Mouse (Mus musculus): ENCODE data around the gene Atn1. TPM values are rescaled to one million over a fixed set of nuclear protein-coding genes. Genes with fewer than 3 reads are reported as not detected.

Gene Atn1
- total and polyA plus RNA-seq, 3 experiments: 1.6 to 43.2 TPM; not detected in 1

- no peak overlapping the region for H3K4me3 ChIP-seq (ENCODE audit: control insufficient read depth in 1 of 2, insufficient read depth in 1 of 2, low read depth in 2 of 2, low read length in 2 of 2)
Observed at GRCm38 (mm10) chr6:124720904-124721303, 35.4 kb downstream of the Atn1 start.

GRCm38 (mm10) chr6:124719354-124719978 lies 36.9 kb downstream of the Atn1 start:
- peak; percentile 47 for DNase-seq (ENCODE audit: low read depth, low spot score)
- peaks cover 4 to 14% of the 10 kb centered on the region in 2 experiments for H3K36me3 ChIP-seq (ENCODE audit: control insufficient read depth in 1 of 2, insufficient read depth in 2 of 2, low read length in 2 of 2)
- peak overlapping the region; percentile 53 for H3K27ac ChIP-seq (ENCODE audit: control insufficient read depth, low read depth, low read length)

More at GRCm38 (mm10) chr6:124720904-124721303, 35.4 kb downstream of the Atn1 start:
- Histone ChIP-seq H3K9ac (ENCODE audit: control insufficient read depth, low read depth, low read length, poor library complexity, severe bottlenecking) (no peak overlapping the region), H3K36me3 (ENCODE audit: control insufficient read depth in 1 of 2, insufficient read depth in 2 of 2, low read length in 2 of 2) (peaks cover 5 to 14% of the 10 kb centered on the region in 2 experiments), H3K4me1 (ENCODE audit: control insufficient read depth in 1 of 2, insufficient read depth in 2 of 2, low read length in 2 of 2) (peaks cover 3 to 17% of the 10 kb centered on the region in 2 experiments; a peak in 3 of 4 replicates), H3K9me3 (replicated peaks; ENCODE audit: insufficient read depth, low read length) (no peaks in the 10 kb centered on the region), H3K27me3 (ENCODE audit: control insufficient read depth in 1 of 2, insufficient read depth in 2 of 2, low read length in 2 of 2) (no peaks in the 10 kb centered on the region), H3K79me2 (ENCODE audit: control insufficient read depth, insufficient read depth, low read length, poor library complexity) (no peaks in the 10 kb centered on the region), H3K27ac (ENCODE audit: control insufficient read depth, low read depth, low read length) (no peak overlapping the region)
- no peak for DNase-seq (ENCODE audit: low read depth, low spot score)
- no peak for TF ChIP-seq E2F4 (IDR thresholded peaks at IDR 0.05; ENCODE audit: borderline replicate concordance, low read depth, low read length)
- no peak for TF ChIP-seq EP300 (IDR thresholded peaks at IDR 0.05; ENCODE audit: low read depth in 1 of 2, low read length in 2 of 2)
- no peak for TF ChIP-seq BHLHE40 (IDR thresholded peaks at IDR 0.05; ENCODE audit: borderline replicate concordance, low read depth, low read length)
- no peak for TF ChIP-seq ZC3H11A (IDR thresholded peaks at IDR 0.05; ENCODE audit: low read depth, low read length)
- no peak for TF ChIP-seq MYB (IDR thresholded peaks at IDR 0.05; ENCODE audit: low read depth, low read length)
- TF ChIP-seq CTCF (IDR thresholded peaks at IDR 0.05 in 2 of 3, conservative IDR thresholded peaks at IDR 0.05 in 1 of 3; ENCODE audit: control insufficient read depth in 1 of 3, insufficient read depth in 1 of 3, low read depth in 2 of 3, low read length in 3 of 3, poor library complexity in 1 of 3, severe bottlenecking in 1 of 3): no peak
- no peak for TF ChIP-seq MXI1 (IDR thresholded peaks at IDR 0.05; ENCODE audit: low read depth, low read length)
- TF ChIP-seq TCF12 (IDR thresholded peaks at IDR 0.05; ENCODE audit: low read depth, low read length): no peak
- no peak for TF ChIP-seq USF2 (IDR thresholded peaks at IDR 0.05; ENCODE audit: borderline replicate concordance in 1 of 2, insufficient read depth in 1 of 2, low read depth in 1 of 2, low read length in 2 of 2)

More at GRCm38 (mm10) chr6:124719354-124719978, 36.9 kb downstream of the Atn1 start:
- peaks cover 3 to 17% of the 10 kb centered on the region in 2 experiments; a peak in 3 of 4 replicates for H3K4me1 ChIP-seq (ENCODE audit: control insufficient read depth in 1 of 2, insufficient read depth in 2 of 2, low read length in 2 of 2)
- no peak overlapping the region for H3K4me3 ChIP-seq (ENCODE audit: control insufficient read depth in 1 of 2, insufficient read depth in 1 of 2, low read depth in 2 of 2, low read length in 2 of 2)
- TF ChIP-seq GABPA (IDR thresholded peaks at IDR 0.05; ENCODE audit: low read depth, low read length) (no peak), CTCF (IDR thresholded peaks at IDR 0.05 in 2 of 3, conservative IDR thresholded peaks at IDR 0.05 in 1 of 3; ENCODE audit: control insufficient read depth in 1 of 3, insufficient read depth in 1 of 3, low read depth in 2 of 3, low read length in 3 of 3, poor library complexity in 1 of 3, severe bottlenecking in 1 of 3) (peak in 1 of 3 experiments; percentile 18; a peak in 1 of 6 replicates), ETS1 (IDR thresholded peaks at IDR 0.05; ENCODE audit: low read depth, low read length) (peak; percentile 63; the same call in 1 of the 2 replicates), NRF1 (IDR thresholded peaks at IDR 0.05; ENCODE audit: insufficient read depth, low read depth, low read length, poor library complexity, severe bottlenecking) (no peak), ZMIZ1 (IDR thresholded peaks at IDR 0.05; ENCODE audit: low read depth, low read length) (no peak), GATA1 (IDR thresholded peaks at IDR 0.05; ENCODE audit: low read depth, low read length) (peak; percentile 56; the same call in 1 of the 2 replicates), EP300 (IDR thresholded peaks at IDR 0.05; ENCODE audit: low read depth in 1 of 2, low read length in 2 of 2) (peak; percentile 21 to 77; a peak in 3 of 4 replicates), SMC3 (IDR thresholded peaks at IDR 0.05; ENCODE audit: low read depth, low read length) (no peak), MYB (IDR thresholded peaks at IDR 0.05; ENCODE audit: low read depth, low read length) (peak; percentile 61; the same call in 1 of the 2 replicates), TCF12 (IDR thresholded peaks at IDR 0.05; ENCODE audit: low read depth, low read length) (peak; percentile 66; the same call in 1 of the 2 replicates), ELF1 (IDR thresholded peaks at IDR 0.05; ENCODE audit: low read depth, low read length) (no peak), POLR2A (IDR thresholded peaks at IDR 0.05; ENCODE audit: control insufficient read depth in 1 of 2, insufficient read depth in 1 of 2, low read depth in 1 of 2, low read length in 2 of 2, poor library complexity in 1 of 2) (no peak)
- H3K27me3 ChIP-seq (ENCODE audit: control insufficient read depth in 1 of 2, insufficient read depth in 2 of 2, low read length in 2 of 2): no peaks in the 10 kb centered on the region
- H3K79me2 ChIP-seq (ENCODE audit: control insufficient read depth, insufficient read depth, low read length, poor library complexity): peaks cover 3% of the 10 kb centered on the region
- no peaks in the 10 kb centered on the region for H3K9me3 ChIP-seq (replicated peaks; ENCODE audit: insufficient read depth, low read length)
- H3K9ac ChIP-seq (ENCODE audit: control insufficient read depth, low read depth, low read length, poor library complexity, severe bottlenecking): peak overlapping the region; percentile 23
